ENCODE assay signal across 24 mouse cellular contexts in the genomic region with DNA sequence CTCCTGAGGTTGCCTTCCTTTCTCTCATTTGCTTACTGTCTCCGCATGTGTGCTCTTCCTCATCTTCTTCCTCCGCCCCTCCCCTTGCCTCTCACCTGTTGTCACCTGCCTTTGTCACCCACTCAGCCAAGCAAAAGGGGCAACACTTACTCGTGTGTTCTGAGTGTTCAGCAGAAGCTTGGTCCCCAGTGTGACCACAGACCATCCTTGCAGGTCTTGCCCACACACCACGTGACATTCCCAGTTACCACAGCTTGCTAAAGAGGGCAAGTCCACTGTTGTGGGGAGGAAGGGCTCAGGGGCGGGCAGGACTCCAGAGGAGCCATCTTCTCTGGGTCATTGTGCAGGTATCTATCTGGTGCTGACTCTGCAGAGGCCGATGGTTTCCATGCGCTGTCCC.
"Had no signal": no experiment of that assay in that cellular context is flagged by ENCODE, and none has a peak within 500 bp of the region (broad histone marks: within the 10 kb centered on the region; RNA-seq: fewer than 3 reads in every experiment).

No protein-coding gene starts in this region.

- H3K36me3 ChIP-seq: heart, embryonic 10.5 days; heart, embryonic 12.5 days; hindbrain, embryonic 10.5 days; hindbrain, embryonic 12.5 days; intestine, embryonic 15.5 days; limb, embryonic 13.5 days; limb, embryonic 15.5 days had no signal

- DNase-seq: gastrocnemius, postnatal 14 days; gastrocnemius, postnatal 36 days; heart, adult 18-20 months; heart, postnatal 10 days; heart, postnatal 4 days; kidney, adult 18-20 months; kidney, adult 8-10 months; kidney, postnatal 10 days; kidney, postnatal 25 days; kidney, postnatal 4 days; left cerebral cortex, postnatal 4 days had no signal

- H3K9ac ChIP-seq: heart, embryonic 12.5 days; hindbrain, embryonic 12.5 days; hindbrain, embryonic 14.5 days; intestine, embryonic 15.5 days; limb, embryonic 13.5 days; limb, embryonic 15.5 days had no signal

- H3K4me3 ChIP-seq: heart, embryonic 10.5 days; heart, embryonic 12.5 days; hindbrain, embryonic 10.5 days; hindbrain, embryonic 12.5 days; intestine, embryonic 15.5 days; layer of hippocampus, adult 2 months; left cerebral cortex, adult 2 months; limb, embryonic 13.5 days; limb, embryonic 15.5 days had no signal

- H3K27me3 ChIP-seq: heart, embryonic 12.5 days; hindbrain, embryonic 12.5 days; intestine, embryonic 15.5 days; limb, embryonic 13.5 days; limb, embryonic 15.5 days had no signal

- ATAC-seq: hindbrain, embryonic 16.5 days; inflammation-experienced regulatory T-cells, adult 6 months; intestine, embryonic 15.5 days; intestine, postnatal 0 days had no signal

- H3K9me3 ChIP-seq: heart, embryonic 10.5 days; heart, embryonic 12.5 days; hindbrain, embryonic 10.5 days; hindbrain, embryonic 12.5 days; intestine, embryonic 15.5 days; limb, embryonic 13.5 days; limb, embryonic 15.5 days had no signal

- H3K4me2 ChIP-seq: heart, embryonic 12.5 days; hindbrain, embryonic 12.5 days; hindbrain, embryonic 14.5 days; intestine, embryonic 15.5 days; limb, embryonic 13.5 days; limb, embryonic 15.5 days had no signal

- H3K27ac ChIP-seq: heart, embryonic 10.5 days; hindbrain, embryonic 12.5 days; hindbrain, embryonic 14.5 days; intestine, embryonic 15.5 days; layer of hippocampus, adult 2 months; left cerebral cortex, adult 2 months; limb, embryonic 13.5 days; limb, embryonic 15.5 days had no signal
